Mouse (Mus musculus) cerebellum, postnatal 14 days (tissue): ENCODE results near the gene Vmn1r77.
"Not testable (repeated sequence)": the region's sequence is repeated elsewhere in the genome, so short reads cannot be mapped to it uniquely, and the experiment has no call there.

ENCODE experiments used
- DNase-seq, 2 experiments: peaks; one replicate each; pipeline ENCODE4 v3.0.0; 2021; ENCODE audit warnings: mixed read lengths in 2 of 2

The Vmn1r77 gene

GRCm38 (mm10) chr7:12036452-12036851, at the start of gene Vmn1r77:
Gene Vmn1r77, plus strand, starts transcription at chr7:12036752.
- not testable (repeated sequence) for DNase-seq

GRCm38 (mm10) chr7:12011491-12011890, 25.1 kb upstream of the Vmn1r77 start:
- DNase-seq = not testable (repeated sequence)

- not testable (repeated sequence) for DNase-seq
Measured at GRCm38 (mm10) chr7:12012392-12012791, 24.2 kb upstream of the Vmn1r77 start.

GRCm38 (mm10) chr7:12013106-12013505, 23.4 kb upstream of the Vmn1r77 start:
- DNase-seq = no peak

GRCm38 (mm10) chr7:12017829-12018228, 18.7 kb upstream of the Vmn1r77 start:
- not testable (repeated sequence) for DNase-seq

- DNase-seq = no peak
Measured at GRCm38 (mm10) chr7:12040664-12041063, 4.1 kb downstream of the Vmn1r77 start.
